Mouse (Mus musculus) adrenal gland, adult 18-20 months (tissue): ENCODE measurements around the gene Aprt. TPM values are rescaled to one million over a fixed set of nuclear protein-coding genes. Genes with fewer than 3 reads are reported as not detected.

Source experiments
- DNase-seq, 2 experiments: peaks; one replicate each; pipeline ENCODE4 v3.0.0; 2021 to 2022; ENCODE audit warnings: low spot score in 2 of 2
- microRNA-seq, 2 experiments: library from miRNA; unstranded; fragments of <30 nt; microRNA quantifications; one replicate each; pipeline ENCODE4 v1.2.0; 2021; ENCODE audit warnings: borderline number of aligned reads in 2 of 2
- total RNA-seq, 2 experiments: library from RNA; stranded (reverse); gene quantifications; 1 replicate in 1 of 2; 2 replicates in 1 of 2; pipeline ENCODE4 v1.2.3; 2021

The Aprt gene
- total RNA-seq, 2 experiments from 2014 or later, result 71.3 to 71.7 TPM

DNA sequence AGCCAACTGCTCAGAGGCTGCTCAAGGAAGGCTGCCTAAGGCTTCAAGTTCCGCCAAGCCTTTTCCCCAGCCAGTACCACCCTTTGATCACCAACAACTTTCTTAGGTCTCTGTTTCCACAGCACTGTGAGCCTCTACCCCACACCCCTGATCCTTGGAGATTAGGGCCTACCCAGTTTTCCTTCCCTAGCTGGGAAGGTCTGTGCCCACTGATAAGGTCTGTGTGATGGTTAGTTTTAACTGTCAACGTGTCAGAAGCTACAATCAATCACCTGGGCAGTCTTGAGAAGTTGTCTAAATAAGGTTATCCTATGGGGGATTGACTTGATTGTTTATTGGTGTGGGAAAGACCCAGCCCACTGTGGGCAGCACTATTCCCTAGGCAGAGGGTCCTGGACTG lies 38.9 kb downstream of the Aprt start:
- DNase-seq, result no peak

DNA sequence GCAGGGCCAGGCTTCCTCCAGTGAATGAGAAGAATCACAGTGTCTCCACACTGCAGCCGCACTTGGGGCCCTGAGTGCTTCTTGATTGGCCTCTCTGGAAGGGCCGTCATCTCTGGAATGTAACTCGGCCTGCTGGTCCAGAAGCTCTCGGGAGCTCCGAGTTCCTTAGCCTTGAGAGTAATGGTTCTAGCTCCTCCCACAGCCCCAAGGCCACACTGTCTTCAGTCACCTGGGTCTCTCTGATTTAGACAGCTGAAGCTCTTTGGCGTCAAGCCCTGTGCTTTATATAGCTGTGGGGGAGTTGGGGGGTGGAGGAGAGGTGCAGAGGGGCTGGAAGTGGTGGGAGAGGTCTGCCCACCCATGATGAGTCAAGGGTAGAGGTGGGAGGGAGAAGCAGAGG lies 39.7 kb downstream of the Aprt start:
- DNase-seq, result no peak

DNA sequence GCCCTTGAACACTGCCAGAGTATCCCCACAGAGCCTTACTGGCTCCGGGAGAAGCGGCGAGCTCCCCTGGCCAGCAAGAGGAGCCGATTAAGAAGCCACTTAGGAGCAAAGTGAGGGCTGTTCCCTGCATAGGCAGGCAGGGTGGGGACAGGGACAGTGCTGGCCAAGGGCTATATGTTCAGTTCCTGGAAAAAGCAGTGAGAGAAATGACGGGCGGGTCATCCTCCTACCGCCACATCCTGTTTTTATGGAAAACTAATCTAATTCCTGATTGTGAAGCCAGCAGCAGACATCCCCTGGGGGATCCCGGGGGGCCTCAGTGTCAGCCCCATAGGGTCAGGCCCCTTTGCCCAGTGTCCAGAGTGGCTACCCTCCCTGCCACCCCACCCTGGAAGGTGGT lies 45.4 kb downstream of the Aprt start:
- DNase-seq, result no peak

DNA sequence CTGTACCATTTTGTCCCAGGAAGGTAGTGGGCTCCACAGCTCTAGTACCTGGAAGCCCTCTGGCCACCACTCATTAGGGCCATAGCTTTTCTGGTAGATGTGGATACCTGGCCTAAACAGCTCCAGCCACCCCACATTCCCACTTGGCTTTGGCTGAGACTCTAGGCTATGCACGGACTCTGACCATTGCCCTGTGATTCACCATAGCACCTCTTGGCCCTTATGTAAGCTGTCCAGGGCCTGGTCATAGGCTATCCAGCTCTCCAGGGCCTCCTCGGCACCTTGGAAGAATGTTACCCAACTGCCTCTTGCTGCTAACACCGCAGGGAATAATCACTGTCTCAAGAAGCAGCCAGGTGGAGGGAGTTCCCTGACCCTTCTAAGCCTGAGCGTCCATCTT lies 47.5 kb downstream of the Aprt start:
- no peak for DNase-seq

DNA sequence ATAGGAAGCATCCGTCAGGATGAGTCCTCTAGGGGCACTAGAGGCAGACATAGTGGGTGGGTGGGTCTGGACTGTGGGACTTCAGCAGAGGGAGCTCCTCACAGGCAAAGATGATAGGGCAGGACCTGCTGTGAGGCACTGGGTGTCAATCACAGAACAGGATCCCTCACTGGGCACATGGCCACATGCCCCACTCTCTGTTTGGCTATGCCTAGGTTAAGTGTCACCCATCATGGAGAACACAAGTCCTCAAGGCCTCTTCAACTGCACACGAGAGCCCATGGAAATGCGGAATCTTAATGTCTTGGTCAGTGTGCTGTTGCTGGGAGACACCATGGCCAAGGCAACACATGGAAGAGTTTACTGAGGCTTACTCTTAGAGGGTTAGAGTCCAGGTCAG lies 48.8 kb downstream of the Aprt start:
- DNase-seq, result no peak

DNA sequence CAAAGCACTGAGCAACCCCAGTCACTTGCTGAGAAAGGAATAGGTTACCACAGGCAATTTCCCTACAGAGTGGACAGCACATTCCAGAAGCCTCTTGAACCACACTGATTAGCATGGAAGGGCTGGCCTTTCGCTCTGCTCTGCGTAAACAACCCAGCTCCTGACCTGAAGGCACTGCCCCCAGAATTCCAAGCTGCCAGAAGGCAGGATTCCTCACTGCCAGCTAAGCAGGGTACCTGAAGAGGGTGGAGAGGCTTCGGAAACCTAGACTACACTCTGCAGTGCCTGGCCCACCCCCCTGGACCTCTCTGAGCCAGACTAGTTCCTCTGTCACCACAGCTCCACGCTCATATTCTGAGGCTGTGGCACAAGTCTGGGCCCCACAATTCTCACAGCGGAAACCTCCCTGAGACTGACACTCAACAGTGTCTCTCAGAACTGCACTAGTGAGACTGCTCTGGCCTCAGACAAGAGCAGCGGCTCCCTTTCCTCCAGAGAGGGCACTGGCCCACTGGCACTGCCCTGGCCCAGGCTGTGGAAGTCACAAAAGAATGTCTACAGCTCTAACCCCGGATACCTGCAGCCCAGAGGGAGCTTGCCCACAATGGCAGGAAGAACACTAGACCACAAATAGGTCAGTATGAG lies 50.1 kb downstream of the Aprt start:
- DNase-seq, result no peak

DNA sequence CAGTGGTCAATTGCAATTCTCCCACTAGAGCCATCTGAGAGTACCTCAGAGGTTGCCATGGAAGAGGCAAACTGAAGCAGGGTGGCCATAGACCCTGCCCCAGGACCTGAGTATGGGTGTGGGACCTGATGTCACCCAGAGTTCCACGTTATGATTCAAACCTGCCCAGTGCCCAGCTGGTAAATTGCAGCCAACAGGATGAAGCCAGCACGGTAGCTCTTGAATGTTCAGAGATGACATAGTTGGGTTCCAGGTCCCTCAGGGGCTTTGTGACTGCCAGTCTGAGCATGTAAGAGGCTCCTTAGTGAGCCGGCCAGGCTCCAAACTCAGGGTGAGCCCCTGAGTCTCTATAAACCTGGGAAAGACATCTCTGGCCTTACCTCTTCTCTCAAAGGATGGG lies 50.6 kb downstream of the Aprt start:
- no peak for DNase-seq

DNA sequence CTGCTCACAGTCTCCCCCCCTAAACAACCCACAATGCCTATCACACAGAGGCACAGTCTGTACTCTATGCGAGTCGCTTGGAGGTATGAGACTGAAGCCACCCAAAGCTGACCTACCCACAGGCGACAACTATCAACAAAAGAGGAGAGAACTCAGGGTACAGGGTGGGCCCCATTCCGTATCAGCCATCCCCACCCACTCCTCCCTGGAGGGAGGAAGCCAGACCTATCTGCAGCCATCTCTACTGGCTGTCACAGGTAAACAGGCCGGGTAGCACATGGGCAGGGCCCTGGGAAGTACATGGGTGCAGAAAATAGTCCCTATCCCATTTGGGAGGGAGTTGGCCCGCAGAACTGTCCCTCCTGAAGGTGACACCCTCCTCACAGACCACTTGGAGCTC lies 51.7 kb downstream of the Aprt start:
- DNase-seq, result no peak

Small RNA genes within 50 kb of the gene (microRNA-seq; reads per million reads assigned to microRNA genes)
- 0 reads per million in 2 experiments for gene Mir6396

Other genes with a start within 250 kb of the Aprt start
- gene Trhr2, start 216.2 kb downstream of the Aprt start, total RNA-seq, result not detected
- 10 to 100 TPM; 39.9 to 45.1 TPM for gene Zc3h18, start 200.3 kb downstream of the Aprt start, total RNA-seq
- gene Il17c, start 154.9 kb downstream of the Aprt start, total RNA-seq, result not detected
- 10 to 100 TPM; 29.0 to 53.7 TPM for gene Cyba, start 144.0 kb downstream of the Aprt start, total RNA-seq
- gene Mvd, start 133.5 kb downstream of the Aprt start, total RNA-seq, result 10 to 100 TPM; 20.1 to 20.3 TPM
- not detected for gene Snai3, start 116.2 kb downstream of the Aprt start, total RNA-seq
- gene Rnf166, start 100.8 kb downstream of the Aprt start, total RNA-seq, result 10 to 100 TPM; 39.1 to 66.6 TPM
- gene Ctu2, start 100.8 kb downstream of the Aprt start, total RNA-seq, result 10 to 100 TPM; 20.8 to 24.2 TPM
- gene Piezo1, start 25.6 kb downstream of the Aprt start, total RNA-seq, result 10 to 100 TPM; 14.1 to 28.4 TPM
- gene Cdt1, start 8.9 kb downstream of the Aprt start, total RNA-seq, result 1 to 10 TPM; 4.7 to 4.9 TPM
- gene Galns, start 34.6 kb upstream of the Aprt start, total RNA-seq, result 1 to 10 TPM; 5.0 to 6.1 TPM
- gene Trappc2l, start 34.7 kb upstream of the Aprt start, total RNA-seq, result 10 to 100 TPM; 63.1 to 64.5 TPM
- gene Pabpn1l, start 45.8 kb upstream of the Aprt start, total RNA-seq, result not detected
- 10 to 100 TPM; 10.5 to 28.9 TPM for gene Cbfa2t3, start 122.2 kb upstream of the Aprt start, total RNA-seq
- 10 to 100 TPM; 42.0 to 76.0 TPM for gene Acsf3, start 198.6 kb upstream of the Aprt start, total RNA-seq